Mouse (Mus musculus): ENCODE measurements at regions not wholly inside any gene's neighbourhood (a gene's known extent, or its start where the extent isn't known, plus 50 kb on each side); places are given as distances from the start of the nearest gene placed in this dataset.
"Not testable (repeated sequence)": the region's sequence is repeated elsewhere in the genome, so short reads cannot be mapped to it uniquely, and the experiment has no call there.

GRCm38 (mm10) chr10:68967976-68968968, 183.0 kb upstream of the Rhobtb1 start:
- Histone ChIP-seq H3K36me3 (replicated peaks) (no peaks in the 10 kb centered on the region), H3K4me2 (no peak overlapping the region), H3K4me1 (peaks cover 3% of the 10 kb centered on the region; the same call in 1 of the 2 replicates), H3K27ac (no peak overlapping the region), H3K27me3 (no peaks in the 10 kb centered on the region), H3K9ac (no peak overlapping the region), H3K9me3 (no peaks in the 10 kb centered on the region), H3K4me3 (replicated peaks) (no peak overlapping the region)
- 70% methylated on average over 15 of the region's 15 CpGs for WGBS
- no peak for ATAC-seq (ENCODE audit: low FRiP score)

DNA sequence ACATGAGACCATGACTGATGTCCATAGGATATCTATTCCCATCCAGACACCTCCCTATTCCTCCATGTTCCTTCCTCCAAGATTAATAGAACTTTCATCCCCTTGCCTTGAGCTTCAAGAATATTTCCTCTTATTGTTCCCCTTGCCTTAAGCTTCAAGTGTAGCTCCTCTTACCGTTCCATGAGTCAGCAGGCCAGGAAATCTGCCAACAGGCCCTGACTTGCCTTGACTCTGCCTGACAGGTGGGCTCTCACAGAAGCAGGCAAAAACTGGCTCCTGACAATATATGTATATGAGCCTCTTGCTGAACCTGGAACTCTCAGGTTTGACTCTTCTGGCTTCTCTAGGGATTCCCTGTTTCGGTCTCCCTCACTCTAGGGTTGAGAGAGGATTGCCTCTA, 180.7 kb upstream of the Rhobtb1 start:
- 83% methylated on average over 2 of the region's 2 CpGs for WGBS
- Histone ChIP-seq H3K9me3 (no peaks in the 10 kb centered on the region), H3K4me3 (replicated peaks) (no peak overlapping the region), H3K4me1 (peaks cover 3% of the 10 kb centered on the region; the same call in 1 of the 2 replicates), H3K27ac (no peak overlapping the region), H3K4me2 (no peak overlapping the region), H3K9ac (no peak overlapping the region), H3K27me3 (no peaks in the 10 kb centered on the region), H3K36me3 (replicated peaks) (no peaks in the 10 kb centered on the region)
- no peak for ATAC-seq (ENCODE audit: low FRiP score)

DNA sequence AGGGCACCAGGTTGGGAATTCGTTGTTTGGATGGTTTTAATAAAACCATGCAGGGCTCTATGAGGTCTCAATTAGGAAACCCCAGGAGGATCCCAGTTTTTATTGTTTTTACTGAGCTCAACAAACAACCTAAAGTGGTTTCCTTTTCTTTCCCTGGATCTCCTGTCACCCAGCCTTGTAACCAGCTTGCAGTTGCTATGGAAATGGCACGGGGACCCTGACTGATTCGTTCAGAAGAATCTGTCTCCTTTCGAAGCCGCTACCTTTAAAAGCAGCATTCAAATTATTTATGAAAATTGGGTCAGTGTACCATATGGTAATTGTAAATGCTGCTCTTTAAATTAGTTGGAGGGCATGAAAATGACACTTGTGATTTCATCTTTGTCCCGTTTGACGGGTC, 176.5 kb upstream of the Rhobtb1 start:
- Histone ChIP-seq H3K4me3 (replicated peaks) (no peak overlapping the region), H3K9me3 (no peaks in the 10 kb centered on the region), H3K27ac (no peak overlapping the region), H3K36me3 (replicated peaks) (no peaks in the 10 kb centered on the region), H3K27me3 (no peaks in the 10 kb centered on the region), H3K4me1 (no peaks in the 10 kb centered on the region), H3K9ac (no peak overlapping the region), H3K4me2 (no peak overlapping the region)
- 62% methylated on average over 7 of the region's 7 CpGs for WGBS
- ATAC-seq (ENCODE audit: low FRiP score): no peak

- Histone ChIP-seq H3K4me2 (no peak overlapping the region), H3K4me1 (no peaks in the 10 kb centered on the region), H3K9ac (no peak overlapping the region), H3K36me3 (replicated peaks) (no peaks in the 10 kb centered on the region), H3K27ac (no peak overlapping the region), H3K27me3 (no peaks in the 10 kb centered on the region), H3K9me3 (no peaks in the 10 kb centered on the region), H3K4me3 (replicated peaks) (no peak overlapping the region)
- WGBS: 92% methylated on average over 10 of the region's 10 CpGs
- no peak for ATAC-seq (ENCODE audit: low FRiP score)
Observed at GRCm38 (mm10) chr10:68976443-68977025, 174.7 kb upstream of the Rhobtb1 start.

DNA sequence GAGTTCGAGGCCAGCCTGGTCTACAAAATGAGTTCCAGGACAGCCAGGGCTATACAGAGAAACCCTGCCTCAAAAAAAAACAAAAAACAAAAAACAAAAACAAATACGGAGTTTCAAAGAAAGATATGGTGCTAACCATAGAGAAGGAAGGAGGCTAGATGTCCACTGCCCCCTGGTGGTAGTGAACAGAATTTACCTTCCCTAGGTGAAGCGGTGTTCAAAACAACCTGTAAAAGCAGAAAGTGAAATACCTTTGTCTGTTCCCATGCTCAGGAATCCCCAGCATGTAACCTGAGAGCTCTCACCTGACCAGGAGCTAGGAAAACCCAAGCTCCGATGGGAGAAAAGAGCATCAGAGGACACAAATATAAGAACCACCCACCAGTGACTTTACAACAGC, 173.1 kb upstream of the Rhobtb1 start:
- Histone ChIP-seq H3K4me3 (replicated peaks) (no peak overlapping the region), H3K27ac (no peak overlapping the region), H3K36me3 (replicated peaks) (no peaks in the 10 kb centered on the region), H3K4me2 (no peak overlapping the region), H3K4me1 (no peaks in the 10 kb centered on the region), H3K9ac (no peak overlapping the region), H3K9me3 (no peaks in the 10 kb centered on the region), H3K27me3 (no peaks in the 10 kb centered on the region)
- WGBS: 73% methylated on average over 4 of the region's 4 CpGs
- no peak for ATAC-seq (ENCODE audit: low FRiP score)

- Histone ChIP-seq H3K9me3 (no peaks in the 10 kb centered on the region), H3K9ac (no peak overlapping the region), H3K27ac (no peak overlapping the region), H3K4me3 (replicated peaks) (no peak overlapping the region), H3K36me3 (replicated peaks) (no peaks in the 10 kb centered on the region), H3K4me1 (no peaks in the 10 kb centered on the region), H3K27me3 (no peaks in the 10 kb centered on the region), H3K4me2 (no peak overlapping the region)
- no peak for ATAC-seq (ENCODE audit: low FRiP score)
- 89% methylated on average over 7 of the region's 7 CpGs for WGBS
Observed at GRCm38 (mm10) chr10:68979949-68980348, 171.3 kb upstream of the Rhobtb1 start.

GRCm38 (mm10) chr10:68982288-68982687, 168.9 kb upstream of the Rhobtb1 start:
- H3K27me3 ChIP-seq: no peaks in the 10 kb centered on the region
- no peak overlapping the region for H3K27ac ChIP-seq
- no peaks in the 10 kb centered on the region for H3K4me1 ChIP-seq
- ATAC-seq (ENCODE audit: low FRiP score): no peak
- WGBS: 87% methylated on average over 8 of the region's 8 CpGs
- H3K9ac ChIP-seq: no peak overlapping the region
- H3K9me3 ChIP-seq: no peaks in the 10 kb centered on the region
- no peaks in the 10 kb centered on the region for H3K36me3 ChIP-seq (replicated peaks)
- H3K4me2 ChIP-seq: no peak overlapping the region
- H3K4me3 ChIP-seq (replicated peaks): no peak overlapping the region

DNA sequence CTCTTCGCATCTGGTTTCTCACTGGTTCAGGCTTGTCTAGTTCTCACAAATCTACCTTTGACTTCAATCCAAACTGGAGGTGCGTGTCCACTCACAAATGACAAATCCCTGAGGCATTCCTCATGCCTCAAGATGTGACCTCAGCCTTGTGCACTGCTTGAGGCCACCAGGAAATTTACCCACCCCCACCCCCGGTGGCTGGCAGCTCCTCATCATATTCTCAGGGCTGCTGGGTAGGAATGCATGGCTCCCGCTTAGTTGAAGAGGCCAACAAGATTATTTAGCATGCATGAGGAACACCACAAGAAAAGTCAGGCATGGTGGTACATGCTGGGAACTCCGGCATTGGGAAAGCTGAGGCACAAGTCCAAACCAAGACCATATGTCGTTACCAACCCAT, 160.7 kb upstream of the Rhobtb1 start:
- Histone ChIP-seq H3K27ac (no peak overlapping the region), H3K9me3 (no peaks in the 10 kb centered on the region), H3K27me3 (no peaks in the 10 kb centered on the region), H3K36me3 (replicated peaks) (no peaks in the 10 kb centered on the region), H3K4me2 (no peak overlapping the region), H3K4me1 (no peaks in the 10 kb centered on the region), H3K4me3 (replicated peaks) (no peak overlapping the region), H3K9ac (no peak overlapping the region)
- no peak for ATAC-seq (ENCODE audit: low FRiP score)
- WGBS: 85% methylated on average over 6 of the region's 6 CpGs

DNA sequence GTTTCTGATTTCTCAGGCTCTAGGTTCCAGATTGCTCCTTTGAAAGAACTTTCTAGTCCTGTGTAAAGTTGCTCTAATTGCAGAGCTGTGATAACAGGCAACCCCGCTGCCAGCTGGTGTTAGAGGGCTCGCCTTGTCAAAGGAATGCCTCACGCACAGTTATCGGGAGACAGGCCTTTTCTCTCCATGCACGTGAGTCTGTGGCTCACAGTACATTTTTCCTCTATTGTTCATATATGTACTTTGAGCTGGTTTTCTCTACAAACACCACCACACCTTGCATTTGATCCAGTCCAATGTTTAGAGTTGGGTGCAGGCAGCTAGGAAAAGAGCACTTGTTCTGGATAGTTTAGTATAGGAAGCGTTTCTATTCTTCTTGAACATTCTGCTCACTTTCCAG, 151.6 kb upstream of the Rhobtb1 start:
- no peaks in the 10 kb centered on the region for H3K9me3 ChIP-seq
- WGBS: 95% methylated on average over 6 of the region's 6 CpGs
- H3K4me1 ChIP-seq: no peaks in the 10 kb centered on the region
- H3K4me2 ChIP-seq: no peak overlapping the region
- H3K36me3 ChIP-seq (replicated peaks): no peaks in the 10 kb centered on the region
- H3K9ac ChIP-seq: no peak overlapping the region
- ATAC-seq (ENCODE audit: low FRiP score): no peak
- H3K4me3 ChIP-seq (replicated peaks): no peak overlapping the region
- no peak overlapping the region for H3K27ac ChIP-seq
- H3K27me3 ChIP-seq: no peaks in the 10 kb centered on the region

- H3K36me3 ChIP-seq (replicated peaks): no peaks in the 10 kb centered on the region
- no peak overlapping the region for H3K4me3 ChIP-seq (replicated peaks)
- 92% methylated on average over 12 of the region's 12 CpGs for WGBS
- H3K9me3 ChIP-seq: no peaks in the 10 kb centered on the region
- H3K4me1 ChIP-seq: no peaks in the 10 kb centered on the region
- H3K27ac ChIP-seq: no peak overlapping the region
- ATAC-seq (ENCODE audit: low FRiP score): no peak
- H3K9ac ChIP-seq: no peak overlapping the region
- H3K27me3 ChIP-seq: no peaks in the 10 kb centered on the region
- H3K4me2 ChIP-seq: no peak overlapping the region
Observed at GRCm38 (mm10) chr10:69001654-69002435, 149.4 kb upstream of the Rhobtb1 start.

- Histone ChIP-seq H3K36me3 (replicated peaks) (no peaks in the 10 kb centered on the region), H3K27me3 (no peaks in the 10 kb centered on the region), H3K9ac (no peak overlapping the region), H3K9me3 (no peaks in the 10 kb centered on the region), H3K27ac (no peak overlapping the region), H3K4me3 (replicated peaks) (no peak overlapping the region), H3K4me1 (no peaks in the 10 kb centered on the region), H3K4me2 (no peak overlapping the region)
- 50% methylated on average over 9 of the region's 9 CpGs for WGBS
- ATAC-seq (ENCODE audit: low FRiP score): no peak
Observed at GRCm38 (mm10) chr10:69005199-69005872, 145.9 kb upstream of the Rhobtb1 start.

DNA sequence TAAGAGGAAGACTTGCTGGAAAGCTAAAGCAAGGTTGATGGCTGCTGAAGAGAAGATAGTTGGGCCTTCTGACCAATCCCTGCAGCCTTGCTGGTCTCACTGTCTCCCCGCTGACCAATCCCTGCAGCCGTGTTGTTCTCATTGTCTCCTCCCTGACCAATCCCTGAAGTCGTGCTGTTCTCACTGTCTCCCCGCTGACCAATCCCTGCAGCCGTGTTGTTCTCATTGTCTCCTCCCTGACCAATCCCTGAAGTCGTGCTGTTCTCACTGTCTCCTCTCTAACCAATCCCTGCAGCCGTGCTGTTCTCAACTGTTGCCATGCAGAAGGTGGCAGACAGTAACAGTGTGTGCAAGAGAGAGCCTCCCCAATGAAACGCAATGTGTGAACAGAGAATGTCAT, 142.6 kb upstream of the Rhobtb1 start:
- ATAC-seq (ENCODE audit: low FRiP score); H3K4me2 ChIP-seq; H3K27me3 ChIP-seq; H3K36me3 ChIP-seq (replicated peaks); H3K4me3 ChIP-seq (replicated peaks); H3K9ac ChIP-seq; H3K9me3 ChIP-seq; H3K27ac ChIP-seq; H3K4me1 ChIP-seq: not testable (repeated sequence)
- WGBS: 85% methylated on average over 8 of the region's 8 CpGs

All from forebrain, embryonic 12.5 days (tissue).